Mouse (Mus musculus) midbrain, postnatal 0 days (tissue): Measurements from ENCODE around the gene Cntnap5c. TPM values are rescaled to one million over a fixed set of nuclear protein-coding genes. Genes with fewer than 3 reads are reported as not detected.

Source experiments
- ATAC-seq: fragments of 200-750 bp; cut with Nextera tagmentation; 2 replicates; pipeline ENCODE4 v1.8.0; 2017; ENCODE audit warnings: moderate number of reproducible peaks, mild to moderate bottlenecking, moderate TSS enrichment, moderate library complexity; ENCODE audit not compliant: low FRiP score
- DNase-seq: peaks from one replicate; pipeline ENCODE4 v3.0.0-alpha.2; 2015; ENCODE audit warnings: low spot score
- H3K27ac ChIP-seq: fragments of 300-500 bp; sonication (generic); 2 replicates; pipeline ENCODE4 v1.5.1; 2014; ENCODE audit warnings: low read depth, mild to moderate bottlenecking, low read length, mixed read lengths
- H3K27me3 ChIP-seq: fragments of 300-500 bp; sonication (generic); 2 replicates; pipeline ENCODE4 v1.6.1; 2014; ENCODE audit warnings: low read length, control low read depth, mixed read lengths; ENCODE audit not compliant: insufficient read depth
- H3K36me3 ChIP-seq: fragments of 300-500 bp; sonication (generic); 2 replicates; pipeline ENCODE4 v1.6.1; 2014; ENCODE audit warnings: low read length, control low read depth, mixed read lengths; ENCODE audit not compliant: insufficient read depth
- H3K4me1 ChIP-seq: fragments of 300-500 bp; sonication (generic); 2 replicates; pipeline ENCODE4 v1.6.1; 2014; ENCODE audit warnings: mild to moderate bottlenecking, control low read depth, antibody characterized with exemption, low read length, mixed read lengths; ENCODE audit not compliant: insufficient read depth
- H3K4me2 ChIP-seq: fragments of 300-500 bp; sonication (generic); 2 replicates; pipeline ENCODE4 v1.6.1; 2014; ENCODE audit warnings: low read depth, mild to moderate bottlenecking, low read length, mixed read lengths; ENCODE audit not compliant: poor library complexity, severe bottlenecking
- H3K4me3 ChIP-seq: fragments of 300-500 bp; sonication (generic); 2 replicates; pipeline ENCODE4 v1.5.1; 2014; ENCODE audit warnings: low read depth, mild to moderate bottlenecking, low read length, moderate library complexity
- H3K9ac ChIP-seq: fragments of 300-500 bp; sonication (generic); replicated peaks from 2 replicates; pipeline ENCODE4 v1.6.1; 2014; ENCODE audit warnings: mild to moderate bottlenecking, low read length, moderate library complexity, mixed read lengths; ENCODE audit not compliant: poor library complexity, severe bottlenecking
- H3K9me3 ChIP-seq: fragments of 300-500 bp; sonication (generic); 2 replicates; pipeline ENCODE4 v1.6.1; 2016; ENCODE audit warnings: low read length, control low read depth
- CTCF ChIP-seq: IDR thresholded peaks from 2 replicates; pipeline ENCODE4 v1.5.1; 2016; ENCODE audit warnings: antibody characterized with exemption, mild to moderate bottlenecking
- whole genome bisulfite sequencing: fragments of 180-500 bp; shearing (Covaris S2); extraction: QIAGEN DNeasy Blood & Tissue Kit; methylation state at CpG from one replicate; pipeline ENCODE4 v1.1.7; 2014; 5-methylcytosine and 5-hydroxymethylcytosine counted together
- polyA plus RNA-seq: library from polyadenylated mRNA; unstranded; fragments of >200 nt; fragmentation: Nextera tagmentation; extraction: Ambion mirVana; gene quantifications from 2 replicates; pipeline ENCODE4 v1.2.1, GENCODE M21; 2015
- total RNA-seq: library from RNA; depleted of rRNA; stranded (reverse); fragments of >200 nt; gene quantifications from 2 replicates; pipeline ENCODE4 v1.2.3, GENCODE M21; 2014; rRNA removed

The Cntnap5c gene
- total and polyA plus RNA-seq, 2 experiments from 2014 or later: 2.3 to 9.6 TPM

- no peak for TF ChIP-seq CTCF
- H3K9me3 ChIP-seq: no peaks in the 10 kb centered on the region
- DNase-seq: peak; percentile 2
Observed at GRCm38 (mm10) chr17:58408756-58409155, 639.4 kb downstream of the Cntnap5c start.

GRCm38 (mm10) chr17:58437443-58437842 lies 668.1 kb downstream of the Cntnap5c start:
- no peak for TF ChIP-seq CTCF
- Histone ChIP-seq H3K27ac (no peak overlapping the region), H3K4me3 (no peak overlapping the region), H3K9ac (no peak overlapping the region), H3K27me3 (no peaks in the 10 kb centered on the region), H3K36me3 (no peaks in the 10 kb centered on the region), H3K4me1 (no peaks in the 10 kb centered on the region), H3K4me2 (no peak overlapping the region), H3K9me3 (no peaks in the 10 kb centered on the region)
- ATAC-seq (peak; percentile 73; the same call in 1 of the 2 replicates), DNase-seq (no peak)

More at GRCm38 (mm10) chr17:58408756-58409155, 639.4 kb downstream of the Cntnap5c start:
- Histone ChIP-seq H3K4me1 (no peaks in the 10 kb centered on the region), H3K9ac (no peak overlapping the region), H3K4me2 (no peak overlapping the region), H3K36me3 (no peaks in the 10 kb centered on the region), H3K27me3 (no peaks in the 10 kb centered on the region), H3K4me3 (no peak overlapping the region), H3K27ac (no peak overlapping the region)
- whole genome bisulfite sequencing: 70% methylated on average over 1 of the region's 1 CpGs
- ATAC-seq: no peak

Other genes starting within 250 kb of the Cntnap5c start
- gene Vmn2r120, start 224.1 kb upstream of the Cntnap5c start, total RNA-seq: not detected in 2 replicates
- not detected in 2 replicates for gene Vmn2r120, start 224.1 kb upstream of the Cntnap5c start, polyA plus RNA-seq
- gene Gm21834, start 27.4 kb upstream of the Cntnap5c start, total RNA-seq: not detected in 2 replicates
- not detected in 2 replicates for gene Gm21834, start 27.4 kb upstream of the Cntnap5c start, polyA plus RNA-seq